Comparison of ENCODE assay signal across 8 mouse cellular contexts in genomic region chr5:114702403-114703392, GRCm38 (mm10). TPM values are rescaled to one million over a fixed set of nuclear protein-coding genes. Genes with fewer than 3 reads are reported as not detected.
DNase-seq lines count a peak whose midpoint lies in the region; ATAC-seq lines count a peak whose summit lies in the region.
"Had no signal": no experiment of that assay in that cellular context is flagged by ENCODE, and none has a peak within 500 bp of the region (broad histone marks: within the 10 kb centered on the region; RNA-seq: fewer than 3 reads in every experiment).

No protein-coding gene starts in this region.

- H3K27me3 ChIP-seq in kidney, embryonic 14.5 days (ENCODE audit: control insufficient read depth, insufficient read depth, low read length): no peaks in the 10 kb centered on the region
- H3K27me3 ChIP-seq in liver, embryonic 16.5 days (ENCODE audit: control insufficient read depth, insufficient read depth, low read depth, low read length): no peaks in the 10 kb centered on the region

- DNase-seq in kidney, postnatal 25 days: no peak
- DNase-seq in MN1 (ENCODE audit: low spot score): peak; percentile 30
- peak; percentile 52 for DNase-seq in embryo, embryonic 9.5 days (ENCODE audit: extremely low spot score)
- DNase-seq in right cerebral cortex, postnatal 4 days: no peak

- no peak overlapping the region for H3K27ac ChIP-seq in kidney, embryonic 14.5 days (ENCODE audit: low read depth, low read length)
- no peak overlapping the region for H3K27ac ChIP-seq in liver, embryonic 16.5 days (ENCODE audit: low read length)

- H3K9me3 ChIP-seq in kidney, embryonic 14.5 days (ENCODE audit: control insufficient read depth, low read length): no peaks in the 10 kb centered on the region
- no peaks in the 10 kb centered on the region for H3K9me3 ChIP-seq in liver, embryonic 16.5 days (replicated peaks; ENCODE audit: control insufficient read depth, low read length)

- peak; percentile 51 for ATAC-seq in kidney, embryonic 14.5 days (ENCODE audit: low FRiP score, low TSS enrichment)
- ATAC-seq in liver, embryonic 16.5 days (ENCODE audit: low read depth): peak; percentile 65
- no peak for ATAC-seq in frontal cortex, adult (ENCODE audit: low TSS enrichment)

- H3K9ac ChIP-seq in kidney, embryonic 14.5 days (ENCODE audit: low read depth, low read length): no peak overlapping the region
- no peak overlapping the region for H3K9ac ChIP-seq in liver, embryonic 16.5 days (ENCODE audit: low read depth, low read length)

- H3K4me1 ChIP-seq in kidney, embryonic 14.5 days (ENCODE audit: control insufficient read depth, insufficient read depth, low read length): no peaks in the 10 kb centered on the region
- peaks cover 12% of the 10 kb centered on the region for H3K4me1 ChIP-seq in liver, embryonic 16.5 days (ENCODE audit: control insufficient read depth, low read depth, low read length)

- H3K4me3 ChIP-seq in kidney, embryonic 14.5 days (ENCODE audit: low read length): no peak overlapping the region
- H3K4me3 ChIP-seq in liver, embryonic 16.5 days (ENCODE audit: low read depth, low read length): no peak overlapping the region
- H3K4me3 ChIP-seq: erythroblast, embryonic 14.5 days had no signal

- WGBS in kidney, embryonic 14.5 days: 66% methylated on average over 14 of the region's 14 CpGs
- 31% methylated on average over 14 of the region's 14 CpGs for WGBS in liver, embryonic 16.5 days (ENCODE audit: insufficient replicate concordance)

- no peak overlapping the region for H3K4me2 ChIP-seq in kidney, embryonic 14.5 days (replicated peaks; ENCODE audit: low read depth, low read length)
- H3K4me2 ChIP-seq in liver, embryonic 16.5 days (ENCODE audit: low read depth, low read length): no peak overlapping the region

- H3K36me3 ChIP-seq in kidney, embryonic 14.5 days (ENCODE audit: control insufficient read depth, insufficient read depth, low read length): no peaks in the 10 kb centered on the region
- H3K36me3 ChIP-seq in liver, embryonic 16.5 days (ENCODE audit: control insufficient read depth, insufficient read depth): no peaks in the 10 kb centered on the region

RNA-seq across cellular contexts. Expression of gene Tchp, which starts 4.9 kb away (rescaled TPM):
- polyA plus RNA-seq in kidney, embryonic 14.5 days (2014; fragmentation: Nextera tagmentation; extraction: Ambion mirVana): 10.0 and 18.5 TPM in 2 replicates
- polyA plus RNA-seq in liver, embryonic 16.5 days (2015; fragmentation: Nextera tagmentation; extraction: Ambion mirVana): 2.5 and 2.9 TPM in 2 replicates

RNA-seq across cellular contexts. Expression of gene Gltp, which starts 11.9 kb away (rescaled TPM):
- polyA plus RNA-seq in kidney, embryonic 14.5 days (2014; fragmentation: Nextera tagmentation; extraction: Ambion mirVana): 42.6 and 64.5 TPM in 2 replicates
- 28.6 and 30.3 TPM in 2 replicates for polyA plus RNA-seq in liver, embryonic 16.5 days (2015; fragmentation: Nextera tagmentation; extraction: Ambion mirVana)

RNA-seq across cellular contexts. Expression of gene Trpv4, which starts 44.5 kb away (rescaled TPM):
- polyA plus RNA-seq in kidney, embryonic 14.5 days (2014; fragmentation: Nextera tagmentation; extraction: Ambion mirVana): 12.8 and 18.6 TPM in 2 replicates
- 0.44 and 0.53 TPM in 2 replicates for polyA plus RNA-seq in liver, embryonic 16.5 days (2015; fragmentation: Nextera tagmentation; extraction: Ambion mirVana)

Comparison
In these comparisons a context has a peak if more than half of its experiments do, and no peak if none do; other contexts are left out.
1. DNase-seq: peak in MN1 (single experiment) and embryo, embryonic 9.5 days (single experiment); none in kidney, postnatal 25 days (0 of 2) and right cerebral cortex, postnatal 4 days (single experiment).